Mouse (Mus musculus) cerebellum, adult 9-11 months (tissue): ENCODE results near the gene Ubqlnl.

Source experiments
- DNase-seq: peaks from one replicate; pipeline ENCODE4 v3.0.0; 2022

Gene Ubqlnl

DNA sequence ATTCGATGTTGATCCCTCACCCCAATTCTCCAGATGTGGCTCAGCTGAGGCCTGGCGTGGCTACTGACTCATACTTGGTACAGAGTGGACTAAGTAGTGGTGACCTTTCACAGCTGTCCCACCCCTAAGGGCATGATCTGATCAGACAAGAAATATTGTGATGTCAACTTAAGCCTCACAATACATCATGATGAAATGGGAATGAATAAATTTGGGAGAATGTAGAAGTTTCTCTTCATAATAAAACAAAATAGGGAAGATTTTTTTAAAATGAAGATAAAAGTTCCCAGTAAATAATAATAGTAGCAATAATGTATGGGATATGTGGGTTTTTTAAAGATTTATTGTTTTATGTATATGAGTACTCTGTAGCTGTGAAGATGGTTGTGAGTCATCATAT lies at the start of gene Ubqlnl:
Gene Ubqlnl, minus strand, starts transcription at position 101 of the 400 bp plus-strand sequence.
- no peak for DNase-seq

DNA sequence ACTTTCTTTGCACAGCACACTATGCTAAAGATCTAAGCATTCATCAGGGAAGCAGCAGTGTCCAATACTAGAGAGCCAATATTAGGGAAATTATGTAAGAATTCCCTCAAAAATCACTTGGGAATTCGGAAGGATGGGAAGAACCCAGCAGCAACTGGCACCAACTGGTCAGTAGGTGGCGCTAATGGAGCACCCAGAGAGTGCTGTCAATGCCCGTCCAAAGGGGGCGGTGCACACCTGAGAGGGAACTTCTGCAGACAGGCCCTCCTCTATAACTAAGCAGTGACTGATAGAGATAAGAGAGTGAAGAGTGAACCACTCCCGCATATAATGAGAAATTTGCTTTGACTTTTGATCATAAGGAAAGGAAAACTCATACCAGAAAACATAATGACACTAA lies 49.5 kb upstream of the Ubqlnl start:
- DNase-seq: no peak

DNA sequence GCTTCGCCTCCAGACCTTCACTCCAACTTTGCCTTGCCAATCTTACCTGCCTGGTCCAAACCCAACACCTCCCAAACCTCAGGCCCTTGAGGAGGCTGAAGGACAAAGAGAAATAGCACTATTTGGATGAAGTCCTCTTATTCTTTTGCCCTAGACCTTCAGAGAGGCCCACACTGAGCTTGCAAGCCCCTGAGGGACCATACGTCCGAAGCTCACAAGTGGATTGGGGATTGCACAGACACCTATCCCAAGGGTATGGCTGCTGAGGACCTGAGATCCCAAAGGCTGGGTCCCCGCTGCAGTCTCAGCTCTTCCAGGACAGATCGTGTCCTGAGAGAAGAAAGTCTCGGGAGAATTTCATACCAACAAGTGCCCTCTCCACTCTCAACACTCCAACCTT lies 45.5 kb upstream of the Ubqlnl start, which contains the start of gene Olfr649:
Gene Olfr649, minus strand, starts transcription at position 101 of the 400 bp plus-strand sequence.
- DNase-seq: no peak

DNA sequence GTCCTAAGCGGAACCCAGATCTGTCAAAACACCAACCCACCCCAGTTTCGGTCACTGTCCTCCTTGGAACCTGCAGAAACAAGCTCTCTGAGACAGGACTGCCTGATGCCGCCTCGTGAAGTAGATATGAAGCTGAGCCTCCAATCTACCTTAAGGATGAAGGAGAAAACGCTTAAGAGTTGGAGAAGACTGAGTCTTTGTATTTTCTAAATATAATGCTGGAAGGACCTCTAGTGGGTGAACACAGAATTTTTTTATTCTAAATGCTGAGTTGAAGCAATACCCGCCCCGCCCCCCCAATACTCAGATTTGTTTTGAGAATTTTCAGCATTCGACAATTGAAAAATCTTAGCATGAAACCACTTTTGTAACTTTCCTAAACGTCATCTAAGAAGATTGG lies 40.9 kb upstream of the Ubqlnl start:
- no peak for DNase-seq

DNA sequence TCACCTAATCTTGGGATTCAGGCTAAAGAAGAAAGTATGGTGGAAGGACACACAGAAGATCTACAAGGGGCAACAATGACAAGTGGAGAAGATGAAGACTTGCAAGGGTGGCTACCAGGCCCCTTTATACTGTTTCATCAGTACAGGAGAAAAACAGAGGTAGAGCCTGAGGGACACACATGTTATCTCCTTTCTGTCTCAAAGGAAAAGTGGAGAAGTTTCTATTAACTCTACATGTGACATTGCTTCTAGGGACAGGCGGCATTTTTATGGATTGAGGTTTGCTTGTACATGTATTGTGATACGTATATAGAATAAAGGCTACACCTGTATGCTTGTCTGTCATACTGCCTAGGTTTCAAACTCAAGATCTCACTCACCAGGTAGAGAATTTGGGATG lies 32.9 kb upstream of the Ubqlnl start, which contains the start of gene Olfr648:
Gene Olfr648, minus strand, starts transcription at position 101 of the 400 bp plus-strand sequence.
- no peak for DNase-seq

DNA sequence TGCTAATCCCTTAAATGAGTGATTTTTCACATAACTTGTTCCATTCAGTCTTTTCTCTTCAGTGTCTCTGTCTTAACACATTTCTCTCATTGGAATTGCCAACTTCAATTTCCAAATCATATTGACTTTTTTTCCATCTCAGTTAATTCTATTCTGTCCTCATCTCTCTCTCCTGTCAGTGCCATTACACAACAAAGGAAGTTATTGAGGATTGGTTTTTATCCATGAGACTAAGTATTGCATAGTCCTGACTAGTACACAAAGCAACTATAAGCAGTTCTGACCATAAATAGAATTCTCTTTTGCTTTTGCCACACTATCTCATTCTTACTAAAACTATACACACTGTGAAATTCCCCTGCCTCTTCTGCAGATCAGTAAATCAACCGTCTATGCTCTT lies 28.7 kb upstream of the Ubqlnl start:
- DNase-seq: no peak

DNA sequence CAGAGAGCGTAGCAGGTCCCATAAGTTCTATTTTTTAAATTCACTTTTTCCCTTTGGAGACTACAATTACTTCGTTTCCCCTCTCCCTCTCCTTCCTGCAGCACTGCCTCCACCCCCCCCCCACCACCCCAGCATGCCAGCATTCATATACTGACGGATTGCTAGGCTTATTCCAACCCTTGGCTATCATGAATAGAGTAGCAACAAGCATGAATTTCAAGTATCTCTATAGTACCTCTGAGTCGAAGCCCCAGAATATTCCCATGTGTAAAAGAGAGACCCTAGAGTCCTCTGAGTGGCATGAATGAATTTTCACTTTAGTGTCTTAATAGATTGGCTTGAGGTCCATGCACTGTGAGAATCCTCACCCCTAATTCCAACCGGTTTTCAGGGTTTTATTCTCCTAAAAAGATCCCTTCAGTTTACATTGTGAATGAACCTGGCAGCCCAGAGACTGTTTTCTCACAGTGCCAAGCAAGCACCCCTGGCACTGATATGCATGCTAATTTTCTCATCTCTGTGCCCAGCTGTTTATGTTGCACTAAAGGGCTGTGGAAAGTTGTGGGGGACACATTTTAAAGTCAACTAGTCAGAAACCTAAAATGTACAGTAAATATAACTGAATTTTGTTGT lies 28.2 kb upstream of the Ubqlnl start:
- no peak for DNase-seq

DNA sequence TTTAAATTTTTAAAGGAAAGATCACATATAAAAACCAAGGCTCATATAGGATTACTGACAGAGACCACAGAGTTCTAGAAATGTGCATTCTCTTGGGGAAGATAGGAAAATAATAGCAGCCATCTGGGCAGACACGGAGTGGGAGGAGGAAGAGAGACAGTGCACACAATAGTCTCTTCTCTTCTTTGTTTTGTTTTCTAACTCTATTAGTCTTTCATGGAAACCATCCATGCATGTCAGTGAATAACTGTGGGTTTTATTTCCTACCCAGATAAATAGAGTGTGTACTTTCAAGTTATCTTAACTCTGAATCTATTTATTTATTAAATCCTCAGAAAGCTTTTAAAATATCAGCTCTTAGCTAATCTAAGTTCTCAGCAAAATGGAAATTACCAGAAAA lies 24.7 kb upstream of the Ubqlnl start:
- DNase-seq: no peak

DNA sequence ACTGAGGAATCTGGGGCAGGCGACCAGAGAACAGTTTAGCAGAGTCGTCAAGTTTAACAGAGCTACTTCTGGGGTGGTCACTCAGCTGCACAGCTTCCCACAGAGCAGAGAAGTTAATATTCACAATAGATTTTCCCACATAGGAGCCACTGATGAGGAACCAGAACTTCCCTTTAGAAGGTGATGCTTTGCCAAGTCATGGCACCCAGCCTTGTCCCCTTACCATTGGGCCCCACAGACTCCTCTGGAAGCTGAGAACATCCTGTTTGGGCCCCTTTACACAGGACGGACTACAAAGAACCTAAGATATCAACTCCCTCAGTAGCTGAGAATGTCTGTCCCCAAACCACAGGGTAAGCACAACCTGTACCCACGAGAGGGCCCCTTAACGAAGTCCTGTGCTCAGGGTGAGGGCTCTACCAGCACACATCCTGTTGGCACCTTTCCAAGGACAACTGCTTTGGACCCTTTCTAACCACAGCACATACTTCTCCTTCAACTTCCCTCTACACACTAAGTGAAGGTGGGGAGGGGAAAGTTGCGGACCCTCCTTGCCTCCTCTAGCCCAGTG lies 19.4 kb upstream of the Ubqlnl start:
- DNase-seq: no peak

DNA sequence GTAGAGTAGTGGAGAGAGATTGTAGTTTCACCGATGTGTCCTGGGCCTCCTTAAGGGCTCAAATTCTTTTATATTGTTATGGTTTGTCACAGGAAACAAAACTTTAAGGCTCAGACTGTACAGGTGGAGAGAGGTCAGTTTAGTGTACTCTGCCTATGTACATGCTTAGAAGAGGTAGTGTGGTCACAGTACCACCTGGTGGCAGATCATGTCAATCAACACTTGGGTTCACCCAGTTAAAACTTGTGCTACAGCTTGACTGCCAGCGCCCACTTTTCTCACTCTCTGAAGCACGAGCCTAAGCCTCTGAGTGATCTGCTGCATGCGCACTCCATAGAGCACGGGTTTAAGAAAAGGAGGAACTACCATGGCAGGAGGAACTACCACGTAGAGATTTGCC lies 16.7 kb upstream of the Ubqlnl start:
- no peak for DNase-seq

DNA sequence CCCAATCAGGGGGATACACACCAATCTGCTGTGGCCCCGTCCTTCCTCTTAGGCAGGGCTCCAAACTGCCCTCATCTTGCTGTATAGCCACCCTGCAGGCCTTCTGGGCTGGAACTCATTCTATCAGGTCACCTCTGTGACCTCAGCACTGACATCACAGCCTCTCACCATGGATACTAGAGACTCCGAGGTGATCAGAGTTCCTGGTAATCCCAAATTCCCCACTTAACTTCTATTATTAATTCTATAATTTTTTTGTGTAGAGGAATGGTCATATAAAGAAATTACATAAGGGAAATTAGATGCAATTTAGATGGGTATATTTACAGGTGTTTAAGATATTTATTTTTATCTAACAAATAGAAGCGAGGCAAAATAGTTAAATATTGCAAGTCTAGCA lies 7.2 kb downstream of the Ubqlnl start, which contains the start of gene Ubqln3:
Gene Ubqln3, minus strand, starts transcription at position 101 of the 400 bp plus-strand sequence.
- DNase-seq: no peak

DNA sequence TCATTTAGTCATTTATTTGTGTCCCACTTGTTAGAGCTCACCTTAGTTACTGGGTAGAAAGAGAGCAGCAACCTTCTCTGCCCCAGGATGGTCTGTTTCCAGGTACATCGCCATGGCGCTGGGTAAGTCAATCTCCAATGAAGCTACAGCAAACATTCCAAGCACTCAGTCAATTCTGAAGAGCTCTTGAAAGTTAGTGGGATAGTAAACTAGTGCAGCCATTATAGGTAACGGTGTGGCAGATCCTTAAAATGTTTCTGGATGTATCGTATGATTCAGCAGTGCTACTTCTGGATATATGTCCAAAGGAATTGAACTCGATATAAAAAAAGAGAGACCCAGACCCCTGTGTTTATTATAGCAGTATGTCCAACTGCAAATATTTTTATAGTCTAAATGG lies 13.1 kb downstream of the Ubqlnl start, which contains the start of gene Olfr643:
Gene Olfr643, minus strand, starts transcription at position 101 of the 400 bp plus-strand sequence.
- DNase-seq: no peak

DNA sequence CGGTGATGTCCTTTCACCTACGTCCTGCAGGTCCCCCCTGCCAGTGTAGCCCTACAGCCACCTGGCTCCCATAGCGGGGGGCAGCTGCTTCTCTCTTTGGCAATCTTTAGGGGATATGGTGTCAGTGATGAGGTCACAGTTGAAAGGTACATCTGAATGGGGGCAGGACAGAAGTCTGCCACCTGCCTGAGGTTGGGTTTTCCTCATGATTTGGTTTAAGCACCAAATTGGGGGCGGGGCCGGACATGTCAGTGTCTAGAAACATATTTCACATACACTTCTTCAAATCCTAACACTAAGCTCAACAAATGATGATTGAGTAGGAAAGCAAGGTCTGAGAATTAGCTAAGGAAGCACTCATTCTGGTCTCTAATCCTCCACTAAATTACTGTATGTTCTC lies 20.6 kb downstream of the Ubqlnl start, which contains the start of gene Ubqln5:
Gene Ubqln5, minus strand, starts transcription at position 101 of the 400 bp plus-strand sequence.
- no peak for DNase-seq

DNA sequence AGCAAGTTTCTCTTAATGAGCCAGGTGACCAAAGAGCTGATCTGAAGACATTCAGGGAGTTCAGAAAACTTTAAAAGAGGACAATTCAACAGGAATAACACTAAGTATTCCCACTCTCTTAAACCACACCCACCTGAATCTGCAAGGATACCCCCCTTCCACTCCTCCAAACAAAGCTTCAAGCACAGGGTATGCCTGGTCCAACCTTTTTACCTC lies 45.7 kb downstream of the Ubqlnl start, which contains the start of gene Olfr646:
Gene Olfr646, plus strand, starts transcription at position 117 of the 216 bp plus-strand sequence.
- no peak for DNase-seq

DNA sequence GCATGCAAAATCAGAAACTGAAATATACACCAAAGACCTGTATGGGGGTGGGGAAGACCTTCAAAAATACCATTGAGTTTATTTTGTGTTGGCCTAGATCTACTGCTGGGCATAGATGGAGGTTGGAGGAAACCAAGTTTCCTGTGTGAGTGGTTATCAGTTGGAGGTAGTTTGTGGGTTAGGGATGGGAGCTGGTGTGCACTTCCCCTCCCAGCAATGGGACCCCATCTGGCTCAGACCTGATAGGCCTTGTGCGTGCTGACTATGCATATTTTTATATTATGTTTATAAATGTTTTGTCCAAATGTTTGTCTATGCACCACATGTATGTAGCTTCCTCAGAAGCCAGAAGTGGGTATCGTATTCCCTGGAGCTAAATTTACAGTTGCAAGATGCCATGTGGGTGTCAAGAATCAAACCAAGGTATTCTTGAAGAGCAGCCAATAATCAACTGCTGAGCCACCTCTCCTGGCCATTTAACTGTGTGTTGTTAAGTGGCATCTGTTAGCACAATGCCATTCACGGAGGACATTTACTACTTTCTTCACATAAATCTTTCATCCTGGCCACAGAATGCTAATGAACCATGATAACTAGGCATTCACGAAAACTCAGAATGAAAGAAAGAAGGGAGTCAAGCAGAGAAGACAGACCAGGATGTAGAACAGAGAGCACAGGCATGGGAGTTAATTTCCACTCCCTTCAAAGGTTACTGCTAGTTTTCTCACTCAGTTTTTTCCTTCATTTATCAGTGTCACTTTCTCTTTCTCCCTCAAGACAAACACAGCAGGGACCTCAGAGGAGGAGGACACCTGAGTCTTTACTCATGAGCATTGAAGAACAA lies 46.2 kb downstream of the Ubqlnl start:
- no peak for DNase-seq
